Mouse (Mus musculus) neural tube, embryonic 12.5 days (tissue): ENCODE measurements around the gene Lce3f. TPM values are rescaled to one million over a fixed set of nuclear protein-coding genes. Genes with fewer than 3 reads are reported as not detected.

ENCODE experiments used
- ATAC-seq: fragments of 200-750 bp; cut with Nextera tagmentation; 2 replicates; pipeline ENCODE4 v1.8.0; 2017; ENCODE audit warnings: low read depth, mild to moderate bottlenecking, moderate TSS enrichment, moderate library complexity; ENCODE audit not compliant: low FRiP score
- H3K27ac ChIP-seq: fragments of 300-500 bp; sonication (generic); 2 replicates; pipeline ENCODE4 v1.5.1; 2016
- H3K27me3 ChIP-seq: fragments of 300-500 bp; sonication (generic); replicated peaks from 2 replicates; pipeline ENCODE4 v1.6.1; 2016; ENCODE audit warnings: mild to moderate bottlenecking
- H3K36me3 ChIP-seq: fragments of 300-500 bp; sonication (generic); 2 replicates; pipeline ENCODE4 v1.6.1; 2016; ENCODE audit warnings: mild to moderate bottlenecking
- H3K4me1 ChIP-seq: fragments of 300-500 bp; sonication (generic); 2 replicates; pipeline ENCODE4 v1.6.1; 2016
- H3K4me2 ChIP-seq: fragments of 300-500 bp; sonication (generic); replicated peaks from 2 replicates; pipeline ENCODE4 v1.6.1; 2016; ENCODE audit warnings: mild to moderate bottlenecking
- H3K4me3 ChIP-seq: fragments of 300-500 bp; sonication (generic); 2 replicates; pipeline ENCODE4 v1.5.1; 2016
- H3K9ac ChIP-seq: fragments of 300-500 bp; sonication (generic); 2 replicates; pipeline ENCODE4 v1.6.1; 2016; ENCODE audit warnings: mild to moderate bottlenecking
- H3K9me3 ChIP-seq: fragments of 300-500 bp; sonication (generic); 2 replicates; pipeline ENCODE4 v1.6.1; 2016; ENCODE audit warnings: mild to moderate bottlenecking
- WGBS: fragments of 180-500 bp; shearing (Covaris S2); methylation state at CpG from one replicate; pipeline ENCODE4 v1.1.7; 2016; 5-methylcytosine and 5-hydroxymethylcytosine counted together
- polyA plus RNA-seq: library from polyadenylated mRNA; unstranded; fragments of >200 nt; fragmentation: Nextera tagmentation; extraction: Ambion mirVana; gene quantifications from 2 replicates; pipeline ENCODE4 v1.2.1, GENCODE M21; 2016

The Lce3f gene
- polyA plus RNA-seq, 1 experiment from 2014 or later = not detected

DNA sequence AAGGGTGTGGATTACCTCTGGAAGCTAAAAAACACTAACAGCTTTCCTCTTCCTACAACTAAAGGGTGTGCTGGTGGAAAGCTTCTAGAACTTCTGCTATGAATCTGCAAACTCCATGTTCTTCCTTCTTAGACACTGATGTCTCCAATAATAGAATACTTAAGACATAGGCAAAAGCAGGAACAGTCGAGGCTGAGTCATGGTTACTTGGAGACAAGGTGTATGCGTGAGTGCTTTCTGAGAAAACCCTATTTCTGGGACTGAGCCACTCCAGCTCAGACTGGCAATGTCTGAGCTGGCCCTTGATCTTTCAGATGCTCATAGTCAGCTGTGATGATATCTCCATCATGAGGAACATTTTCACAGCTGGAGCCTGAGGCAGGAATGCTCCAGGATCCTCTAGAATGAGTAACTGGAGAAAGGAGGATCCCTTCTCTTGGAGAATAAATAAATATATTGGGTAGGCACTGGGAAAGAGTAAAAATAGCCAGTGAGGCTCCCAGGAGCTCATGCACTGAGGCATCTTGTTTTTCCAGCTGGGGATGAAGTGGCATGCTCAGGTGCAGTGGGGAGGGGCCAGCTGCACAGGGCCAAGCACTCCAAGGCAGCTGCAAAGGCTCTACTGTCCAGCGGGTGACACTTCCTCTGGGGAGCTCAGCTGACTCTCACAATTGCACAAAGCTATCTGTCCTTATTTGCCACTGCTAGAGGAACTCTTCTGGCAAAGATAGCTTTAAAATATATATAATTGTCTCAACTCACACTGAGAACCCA lies 31.6 kb downstream of the Lce3f start:
- H3K4me1 ChIP-seq = no peaks in the 10 kb centered on the region
- H3K9ac ChIP-seq = no peak overlapping the region
- H3K27me3 ChIP-seq = no peaks in the 10 kb centered on the region
- ATAC-seq = no peak
- H3K4me3 ChIP-seq = no peak overlapping the region
- no peak overlapping the region for H3K27ac ChIP-seq
- H3K36me3 ChIP-seq = no peaks in the 10 kb centered on the region
- no peak overlapping the region for H3K4me2 ChIP-seq
- WGBS = 77% methylated on average over 3 of the region's 3 CpGs
- H3K9me3 ChIP-seq = no peaks in the 10 kb centered on the region

DNA sequence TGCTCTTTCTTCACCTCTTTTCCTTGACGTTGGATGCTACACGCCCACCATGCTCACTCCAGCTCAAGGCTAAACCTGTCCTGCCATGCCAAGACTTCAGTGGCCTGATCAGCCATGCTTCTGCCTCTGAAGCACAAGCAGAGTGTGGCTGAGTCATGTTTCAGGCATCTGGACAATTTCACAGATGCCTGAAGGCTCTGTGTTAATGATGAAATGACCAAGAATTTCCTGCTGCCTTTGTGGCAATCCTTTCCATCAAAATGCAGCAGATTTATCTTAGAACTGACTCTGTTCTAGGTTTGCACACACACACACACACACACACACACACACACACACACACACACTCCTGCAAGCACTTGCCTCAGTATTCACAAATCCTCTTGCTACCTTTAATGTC lies 33.5 kb downstream of the Lce3f start:
- no peak overlapping the region for H3K27ac ChIP-seq
- no peaks in the 10 kb centered on the region for H3K36me3 ChIP-seq
- 89% methylated on average over 2 of the region's 2 CpGs for WGBS
- H3K27me3 ChIP-seq = no peaks in the 10 kb centered on the region
- no peaks in the 10 kb centered on the region for H3K9me3 ChIP-seq
- no peaks in the 10 kb centered on the region for H3K4me1 ChIP-seq
- H3K9ac ChIP-seq = no peak overlapping the region
- H3K4me3 ChIP-seq = no peak overlapping the region
- no peak for ATAC-seq
- H3K4me2 ChIP-seq = no peak overlapping the region

DNA sequence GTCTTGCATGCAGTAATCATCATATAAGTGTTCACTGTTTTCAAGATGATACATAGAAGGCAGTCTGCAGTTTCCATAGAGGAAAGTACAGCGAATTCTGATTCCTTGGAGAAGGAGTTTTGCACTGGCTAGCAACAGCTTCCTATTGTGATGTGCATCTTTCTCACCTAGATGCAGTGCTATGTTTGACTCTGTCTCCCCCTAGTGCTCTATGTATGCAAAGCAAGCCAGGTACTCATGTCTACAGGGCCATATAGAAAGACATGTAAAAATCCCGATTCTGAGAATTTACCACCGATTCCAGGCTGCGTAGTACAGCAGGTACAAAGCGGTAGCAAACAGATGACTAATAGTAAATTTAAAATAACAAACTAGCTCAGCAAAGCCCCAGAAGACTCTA lies 39.4 kb downstream of the Lce3f start:
- Histone ChIP-seq H3K27me3 (no peaks in the 10 kb centered on the region), H3K9me3 (no peaks in the 10 kb centered on the region), H3K4me3 (no peak overlapping the region), H3K4me2 (no peak overlapping the region), H3K9ac (no peak overlapping the region), H3K36me3 (no peaks in the 10 kb centered on the region), H3K4me1 (no peaks in the 10 kb centered on the region), H3K27ac (no peak overlapping the region)
- ATAC-seq = peak; percentile 86
- WGBS = 57% methylated on average over 5 of the region's 5 CpGs

Other genes with a start within 250 kb of the Lce3f start
- gene Lce1g, start 239.9 kb upstream of the Lce3f start, polyA plus RNA-seq = not detected in 2 replicates
- not detected in 2 replicates for gene Lce1h, start 227.2 kb upstream of the Lce3f start, polyA plus RNA-seq
- gene Lce1i, start 213.3 kb upstream of the Lce3f start, polyA plus RNA-seq = not detected in 2 replicates
- not detected in 2 replicates for gene Lce1j, start 201.7 kb upstream of the Lce3f start, polyA plus RNA-seq
- not detected in 2 replicates for gene Lce1k, start 184.3 kb upstream of the Lce3f start, polyA plus RNA-seq
- gene Kprp, start 165.0 kb upstream of the Lce3f start, polyA plus RNA-seq = not detected in 2 replicates
- not detected in 2 replicates for gene Lce1l, start 140.9 kb upstream of the Lce3f start, polyA plus RNA-seq
- not detected in 2 replicates for gene 2310050C09Rik, start 122.0 kb upstream of the Lce3f start, polyA plus RNA-seq
- not detected in 2 replicates for gene Lce3a, start 66.0 kb upstream of the Lce3f start, polyA plus RNA-seq
- not detected in 2 replicates for gene Lce3b, start 59.2 kb upstream of the Lce3f start, polyA plus RNA-seq
- not detected in 2 replicates for gene Lce3c, start 47.7 kb upstream of the Lce3f start, polyA plus RNA-seq
- gene Lce3d, start 34.8 kb upstream of the Lce3f start, polyA plus RNA-seq = not detected in 2 replicates
- gene Lce3e, start 25.2 kb upstream of the Lce3f start, polyA plus RNA-seq = not detected in 2 replicates
- gene Crct1, start 23.5 kb downstream of the Lce3f start, polyA plus RNA-seq = 0.32 TPM in 1 of 2 replicates, not detected in the other
- not detected in 2 replicates for gene Lce1m, start 26.8 kb downstream of the Lce3f start, polyA plus RNA-seq
- not detected in 2 replicates for gene Gm4858, start 76.6 kb downstream of the Lce3f start, polyA plus RNA-seq
- gene Crnn, start 152.6 kb downstream of the Lce3f start, polyA plus RNA-seq = not detected in 2 replicates
- not detected in 2 replicates for gene Flg2, start 205.1 kb downstream of the Lce3f start, polyA plus RNA-seq